Mouse (Mus musculus) liver, embryonic 14.5 days (tissue): Measurements from ENCODE around the gene Ccdc124. TPM values are rescaled to one million over a fixed set of nuclear protein-coding genes. Genes with fewer than 3 reads are reported as not detected.
A peak's percentile ranks its signal among the peaks of the same experiment; 100 is the strongest.

ENCODE experiments used
- ATAC-seq: fragments of 200-750 bp; cut with Nextera tagmentation; 2 replicates; pipeline ENCODE4 v1.8.0; 2017; ENCODE audit warnings: moderate number of reproducible peaks, mild to moderate bottlenecking, moderate library complexity; ENCODE audit not compliant: insufficient read depth
- DNase-seq, 3 experiments: peaks; one replicate each; pipeline ENCODE4 v3.0.0-alpha.2; 2012 to 2013; ENCODE audit warnings: low read depth in 3 of 3, low spot score in 3 of 3
- H3K27ac ChIP-seq: fragments of 300-500 bp; sonication (generic); 2 replicates; pipeline ENCODE4 v1.5.1; 2014; ENCODE audit warnings: moderate library complexity, mild to moderate bottlenecking, control low read depth, inconsistent platforms
- H3K27me3 ChIP-seq: fragments of 300-500 bp; sonication (generic); 2 replicates; pipeline ENCODE4 v1.6.1; 2014; ENCODE audit warnings: mild to moderate bottlenecking, low read length, moderate library complexity; ENCODE audit not compliant: control insufficient read depth, insufficient read depth
- H3K36me3 ChIP-seq: fragments of 300-500 bp; sonication (generic); replicated peaks from 2 replicates; pipeline ENCODE4 v1.6.1; 2014; ENCODE audit warnings: low read depth; ENCODE audit not compliant: control insufficient read depth, insufficient read depth
- H3K4me1 ChIP-seq, 2 experiments: fragments of 200-500 bp in 1 of 2; fragments of 300-500 bp in 1 of 2; sonication (generic) in 1 of 2; replicated peaks; 2 replicates each; pipeline ENCODE4 v1.6.1; 2012 to 2014; ENCODE audit warnings: antibody characterized with exemption in 1 of 2, inconsistent platforms in 1 of 2, low read length in 1 of 2; ENCODE audit not compliant: control insufficient read depth in 2 of 2, insufficient read depth in 2 of 2
- H3K4me2 ChIP-seq: fragments of 300-500 bp; sonication (generic); 2 replicates; pipeline ENCODE4 v1.6.1; 2014; ENCODE audit warnings: low read depth, mild to moderate bottlenecking, control low read depth, moderate library complexity
- H3K4me3 ChIP-seq, 2 experiments: fragments of 200-500 bp in 1 of 2; fragments of 300-500 bp in 1 of 2; sonication (generic) in 1 of 2; 2 replicates each; pipeline ENCODE4 v1.5.1; 2012 to 2014; ENCODE audit warnings: low read depth in 2 of 2, low read length in 2 of 2, mild to moderate bottlenecking in 2 of 2, control low read depth in 1 of 2, inconsistent platforms in 1 of 2, moderate library complexity in 1 of 2; ENCODE audit not compliant: insufficient read depth in 1 of 2
- H3K9ac ChIP-seq: fragments of 300-500 bp; sonication (generic); replicated peaks from 2 replicates; pipeline ENCODE4 v1.6.1; 2014; ENCODE audit warnings: mild to moderate bottlenecking, control low read depth, moderate library complexity
- H3K9me3 ChIP-seq: fragments of 300-500 bp; sonication (generic); 2 replicates; pipeline ENCODE4 v1.6.1; 2016; ENCODE audit warnings: low read length, mixed read lengths; ENCODE audit not compliant: control insufficient read depth
- CTCF ChIP-seq: IDR thresholded peaks from 2 replicates; pipeline ENCODE4 v1.5.1; 2016; ENCODE audit warnings: antibody characterized with exemption, low read depth, control low read depth
- EP300 ChIP-seq: IDR thresholded peaks from 2 replicates; pipeline ENCODE4 v1.6.1; 2016; ENCODE audit warnings: antibody characterized with exemption, low read depth
- WGBS: fragments of 180-500 bp; shearing (Covaris S2); extraction: QIAGEN DNeasy Blood & Tissue Kit; methylation state at CpG from one replicate; pipeline ENCODE4 v1.1.7; 2014; ENCODE audit not compliant: insufficient replicate concordance; 5-methylcytosine and 5-hydroxymethylcytosine counted together
- polyA plus RNA-seq, 2 experiments: library from polyadenylated mRNA; depleted of rRNA in 1 of 2; stranded (reverse) in 1 of 2; unstranded in 1 of 2; fragments of >200 nt; fragmentation: Nextera tagmentation in 1 of 2; extraction: Ambion mirVana in 1 of 2; gene quantifications; 2 replicates each; pipeline versions ENCODE4 v1.2.1 to v1.2.3; 2012 to 2014

The Ccdc124 gene
- polyA plus RNA-seq, 2 experiments: 34.3 to 54.1 TPM

DNA sequence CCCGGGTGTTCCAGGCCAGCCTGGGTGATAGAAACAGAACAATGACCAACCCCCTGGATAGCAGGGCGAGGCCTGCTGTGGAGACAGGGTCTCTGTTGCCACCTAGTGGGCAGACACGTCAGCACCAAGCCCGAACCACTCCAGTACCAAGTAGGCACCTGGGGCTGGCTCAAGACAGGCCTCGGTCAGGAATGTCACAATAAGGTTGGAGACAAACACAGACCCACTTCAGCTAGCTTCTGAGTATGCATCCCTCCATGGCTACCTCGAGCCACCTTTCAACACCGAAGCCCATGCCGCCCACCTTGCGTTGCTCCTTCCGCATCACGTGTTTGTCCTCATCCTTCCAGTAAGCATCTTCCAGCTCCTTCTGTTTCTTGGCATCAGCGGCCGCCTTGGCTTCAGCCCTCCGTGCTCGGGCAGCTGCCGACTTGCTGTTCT is 4.1 kb downstream of the Ccdc124 start:
- H3K9me3 ChIP-seq: no peaks in the 10 kb centered on the region
- H3K27ac ChIP-seq: no peak overlapping the region
- ATAC-seq (no peak), DNase-seq (peak; percentile 53 to 60 (median 58))
- H3K4me3 ChIP-seq: no peak overlapping the region
- H3K36me3 ChIP-seq: no peaks in the 10 kb centered on the region
- TF ChIP-seq CTCF (peak; percentile 99), EP300 (no peak)
- H3K27me3 ChIP-seq: peaks cover 6% of the 10 kb centered on the region
- no peak overlapping the region for H3K9ac ChIP-seq
- WGBS: 49% methylated on average over 16 of the region's 16 CpGs
- peaks cover 15 to 20% of the 10 kb centered on the region in 2 experiments for H3K4me1 ChIP-seq
- H3K4me2 ChIP-seq: no peak overlapping the region

DNA sequence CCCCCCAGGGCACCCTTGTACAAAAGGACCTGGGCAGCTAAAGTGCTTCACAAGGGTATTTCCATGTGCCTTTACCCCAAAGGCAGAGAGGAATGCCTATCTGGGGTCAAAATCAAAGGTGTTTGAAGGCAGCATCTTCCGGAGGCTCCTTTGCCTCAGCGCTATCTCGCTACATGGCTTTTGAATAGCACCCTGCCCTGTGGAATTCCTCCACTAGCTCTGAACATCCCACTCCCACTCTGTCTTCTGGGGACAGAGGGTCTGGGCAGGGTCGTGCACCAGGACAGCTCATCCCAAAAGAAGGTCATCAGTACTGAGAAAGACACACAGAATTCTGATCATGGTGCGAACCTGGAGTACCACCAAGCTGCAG is 4.5 kb downstream of the Ccdc124 start:
- ATAC-seq: no peak

DNA sequence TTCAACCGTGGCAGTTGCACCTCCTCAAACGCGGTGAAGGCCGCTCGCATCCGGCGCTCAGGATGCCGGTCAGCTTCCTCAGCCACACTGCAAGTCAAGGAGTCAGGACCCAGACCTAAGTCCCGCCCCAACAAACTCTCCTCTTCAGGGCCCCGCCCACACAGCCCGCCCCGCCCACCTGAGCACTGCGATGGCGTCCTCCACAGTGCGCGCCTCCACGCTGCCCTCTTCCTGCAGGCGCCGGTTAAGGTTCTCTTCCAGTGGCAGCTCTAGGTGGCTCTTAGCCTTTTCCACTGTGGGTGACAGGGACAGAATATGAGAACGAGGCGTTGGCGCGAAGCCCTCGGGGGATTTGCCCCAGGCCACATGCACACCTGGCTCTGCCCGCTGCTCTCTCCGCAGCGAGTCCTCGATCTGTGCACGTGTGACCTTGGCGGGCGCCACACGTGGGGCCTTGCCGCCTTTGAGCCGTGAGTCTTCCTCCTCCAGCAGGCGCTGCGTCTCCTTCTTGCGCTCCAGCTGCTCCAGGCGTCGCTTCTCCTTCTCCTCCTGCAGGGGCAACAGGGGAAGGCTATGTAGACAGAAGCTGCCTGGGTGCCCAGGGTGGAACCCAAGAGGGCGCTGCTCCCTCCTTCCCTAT is 5.1 kb downstream of the Ccdc124 start:
- Histone ChIP-seq H3K4me3 (peak overlapping the region; percentile 2 to 34; a peak in 3 of 4 replicates), H3K27me3 (peaks cover 16% of the 10 kb centered on the region)
- whole genome bisulfite sequencing: 40% methylated on average over 39 of the region's 40 CpGs

More for the DNA sequence above, 4.5 kb downstream of the Ccdc124 start:
- Histone ChIP-seq H3K9ac (no peak overlapping the region), H3K4me3 (no peak overlapping the region), H3K27me3 (peaks cover 11% of the 10 kb centered on the region), H3K9me3 (no peaks in the 10 kb centered on the region), H3K36me3 (no peaks in the 10 kb centered on the region), H3K4me1 (peaks cover 15 to 20% of the 10 kb centered on the region in 2 experiments), H3K27ac (peak overlapping the region; percentile 20; the same call in 1 of the 2 replicates), H3K4me2 (peak overlapping the region; percentile 64)
- no peak for DNase-seq
- WGBS: 55% methylated on average over 5 of the region's 5 CpGs
- TF ChIP-seq CTCF (no peak), EP300 (no peak)

DNA sequence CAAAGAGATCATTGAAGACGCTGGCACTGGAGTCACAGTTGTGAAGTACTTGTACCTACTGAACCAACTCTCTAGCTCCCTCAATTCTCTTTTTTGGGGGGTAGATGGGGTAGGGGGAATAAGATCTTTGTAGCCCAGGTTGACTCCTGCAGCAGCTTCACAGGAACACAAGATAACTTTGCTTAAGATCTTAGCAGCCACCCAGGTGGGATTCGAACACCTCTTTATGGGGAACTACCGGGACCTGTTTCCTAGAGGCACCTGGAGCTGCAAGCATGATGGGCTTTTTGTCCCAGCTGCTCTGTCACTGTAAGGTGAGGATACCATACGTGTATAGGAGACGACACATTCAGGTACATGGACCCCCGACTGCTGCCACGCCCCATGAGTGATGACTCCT is 7.2 kb downstream of the Ccdc124 start:
- DNase-seq (no peak), ATAC-seq (no peak)
- Histone ChIP-seq H3K27ac (peak overlapping the region; percentile 83; the same call in 1 of the 2 replicates), H3K4me1 (peaks cover 15 to 18% of the 10 kb centered on the region in 2 experiments), H3K4me2 (peak overlapping the region; percentile 76), H3K4me3 (no peak overlapping the region; a peak in 1 of 4 replicates), H3K9ac (no peak overlapping the region), H3K36me3 (no peaks in the 10 kb centered on the region), H3K27me3 (peaks cover 37% of the 10 kb centered on the region), H3K9me3 (no peaks in the 10 kb centered on the region)
- WGBS: 83% methylated on average over 7 of the region's 7 CpGs
- TF ChIP-seq CTCF: no peak
- TF ChIP-seq EP300: no peak

More for the DNA sequence above, 5.1 kb downstream of the Ccdc124 start:
- peak overlapping the region; percentile 24; the same call in 1 of the 2 replicates for H3K9ac ChIP-seq
- DNase-seq: peak; percentile 55 to 64 (median 62)
- no peak for ATAC-seq
- TF ChIP-seq CTCF: peak; percentile 47; the same call in 1 of the 2 replicates
- TF ChIP-seq EP300: no peak
- no peaks in the 10 kb centered on the region for H3K36me3 ChIP-seq
- H3K4me2 ChIP-seq: peak overlapping the region; percentile 64
- H3K4me1 ChIP-seq: peaks cover 15 to 20% of the 10 kb centered on the region in 2 experiments
- H3K9me3 ChIP-seq: no peaks in the 10 kb centered on the region
- H3K27ac ChIP-seq: peak overlapping the region; percentile 20; the same call in 1 of the 2 replicates

DNA sequence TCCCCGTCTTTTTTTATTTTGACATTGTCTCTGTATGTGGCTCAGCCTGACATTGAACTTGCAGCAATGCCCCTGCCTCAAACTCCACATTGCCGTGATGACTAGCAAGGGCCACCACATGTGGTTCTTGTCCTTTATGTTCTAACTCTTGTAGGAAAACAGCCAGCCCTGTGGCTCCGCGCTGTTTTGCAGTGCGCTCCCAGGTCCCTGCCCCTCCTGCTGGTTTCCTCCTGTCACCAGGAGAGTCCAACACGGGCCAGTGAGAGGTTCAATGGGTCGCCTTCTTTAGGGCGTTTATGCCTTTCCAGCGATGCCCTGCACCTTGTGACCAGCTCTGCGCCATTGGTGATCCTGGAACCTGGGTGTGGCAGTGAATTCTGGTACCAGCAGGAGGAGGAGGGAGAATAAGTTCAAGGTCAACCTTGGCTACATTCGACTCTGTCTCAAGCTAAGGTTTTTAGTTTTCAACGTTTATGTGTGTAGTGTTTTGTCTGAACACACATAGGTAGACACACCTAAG is 7.7 kb downstream of the Ccdc124 start:
- peaks cover 15 to 18% of the 10 kb centered on the region in 2 experiments for H3K4me1 ChIP-seq
- H3K4me3 ChIP-seq: peak overlapping the region; percentile 49 to 65
- no peaks in the 10 kb centered on the region for H3K9me3 ChIP-seq
- ATAC-seq: peak; percentile 19; the same call in 1 of the 2 replicates
- peak overlapping the region; percentile 76 for H3K4me2 ChIP-seq
- TF ChIP-seq EP300 (no peak), CTCF (peak; percentile 25; the same call in 1 of the 2 replicates)
- WGBS: 11% methylated on average over 12 of the region's 12 CpGs
- H3K27me3 ChIP-seq: peaks cover 41% of the 10 kb centered on the region
- no peak for DNase-seq
- peak overlapping the region; percentile 83 for H3K27ac ChIP-seq
- H3K9ac ChIP-seq: peak overlapping the region; percentile 29; the same call in 1 of the 2 replicates
- no peaks in the 10 kb centered on the region for H3K36me3 ChIP-seq
